Mouse (Mus musculus): ENCODE measurements around the gene Lsmem1. TPM values are rescaled to one million over a fixed set of nuclear protein-coding genes. Genes with fewer than 3 reads are reported as not detected.
"Not testable (repeated sequence)": the region's sequence is repeated elsewhere in the genome, so short reads cannot be mapped to it uniquely, and the experiment has no call there.

Gene Lsmem1
- polyA plus RNA-seq, 1 experiment from 2014 or later, result 0.29 TPM

- H3K9me3 ChIP-seq, result no peaks in the 10 kb centered on the region
- ATAC-seq (ENCODE audit: insufficient number of reproducible peaks, insufficient read depth, low FRiP score, low TSS enrichment), result no peak
- H3K4me1 ChIP-seq, result no peaks in the 10 kb centered on the region
- H3K36me3 ChIP-seq, result peaks cover 45% of the 10 kb centered on the region
- no peak overlapping the region for H3K4me3 ChIP-seq
- no peaks in the 10 kb centered on the region for H3K27me3 ChIP-seq
- WGBS, result 94% methylated on average over 7 of the region's 7 CpGs
- no peak overlapping the region for H3K4me2 ChIP-seq (replicated peaks)
- H3K27ac ChIP-seq, result no peak overlapping the region
- H3K9ac ChIP-seq, result no peak overlapping the region
Observed at GRCm38 (mm10) chr12:40202161-40203035, 3.1 kb upstream of the Lsmem1 start.

GRCm38 (mm10) chr12:40200484-40201235, 1.4 kb upstream of the Lsmem1 start:
- H3K9me3 ChIP-seq, result no peaks in the 10 kb centered on the region
- H3K4me1 ChIP-seq, result no peaks in the 10 kb centered on the region
- no peak overlapping the region for H3K27ac ChIP-seq
- no peak overlapping the region for H3K9ac ChIP-seq
- no peak overlapping the region for H3K4me3 ChIP-seq
- no peaks in the 10 kb centered on the region for H3K27me3 ChIP-seq
- 89% methylated on average over 6 of the region's 6 CpGs for WGBS
- no peak for ATAC-seq (ENCODE audit: insufficient number of reproducible peaks, insufficient read depth, low FRiP score, low TSS enrichment)
- peaks cover 34% of the 10 kb centered on the region for H3K36me3 ChIP-seq
- H3K4me2 ChIP-seq (replicated peaks), result no peak overlapping the region

GRCm38 (mm10) chr12:40199795-40200402, 609 bp upstream of the Lsmem1 start:
- ATAC-seq (ENCODE audit: insufficient number of reproducible peaks, insufficient read depth, low FRiP score, low TSS enrichment), result no peak
- Histone ChIP-seq H3K27me3 (no peaks in the 10 kb centered on the region), H3K4me3 (no peak overlapping the region), H3K9ac (no peak overlapping the region), H3K4me1 (no peaks in the 10 kb centered on the region), H3K4me2 (replicated peaks) (no peak overlapping the region), H3K36me3 (peaks cover 26% of the 10 kb centered on the region), H3K9me3 (no peaks in the 10 kb centered on the region), H3K27ac (no peak overlapping the region)
- 54% methylated on average over 7 of the region's 7 CpGs for WGBS

- Histone ChIP-seq H3K36me3 (peaks cover 12% of the 10 kb centered on the region), H3K27me3 (no peaks in the 10 kb centered on the region), H3K27ac (no peak overlapping the region), H3K4me1 (no peaks in the 10 kb centered on the region), H3K9ac (no peak overlapping the region), H3K4me2 (replicated peaks) (no peak overlapping the region), H3K9me3 (no peaks in the 10 kb centered on the region), H3K4me3 (no peak overlapping the region)
- no peak for ATAC-seq (ENCODE audit: insufficient number of reproducible peaks, insufficient read depth, low FRiP score, low TSS enrichment)
- 90% methylated on average over 9 of the region's 9 CpGs for WGBS
Observed at GRCm38 (mm10) chr12:40198427-40198826, 863 bp downstream of the Lsmem1 start.

- WGBS, result 92% methylated on average over 5 of the region's 5 CpGs
Observed at GRCm38 (mm10) chr12:40198019-40198418, 1.3 kb downstream of the Lsmem1 start.

GRCm38 (mm10) chr12:40197511-40197910, 1.8 kb downstream of the Lsmem1 start:
- Histone ChIP-seq H3K27ac (no peak overlapping the region), H3K4me2 (replicated peaks) (no peak overlapping the region), H3K4me3 (no peak overlapping the region), H3K9ac (no peak overlapping the region), H3K36me3 (peaks cover 8% of the 10 kb centered on the region), H3K27me3 (no peaks in the 10 kb centered on the region), H3K9me3 (no peaks in the 10 kb centered on the region), H3K4me1 (no peaks in the 10 kb centered on the region)
- ATAC-seq (ENCODE audit: insufficient number of reproducible peaks, insufficient read depth, low FRiP score, low TSS enrichment), result no peak

More at GRCm38 (mm10) chr12:40198019-40198418, 1.3 kb downstream of the Lsmem1 start:
- Histone ChIP-seq H3K36me3 (peaks cover 12% of the 10 kb centered on the region), H3K4me2 (replicated peaks) (no peak overlapping the region), H3K27ac (no peak overlapping the region), H3K4me3 (no peak overlapping the region), H3K4me1 (no peaks in the 10 kb centered on the region), H3K9ac (no peak overlapping the region), H3K9me3 (no peaks in the 10 kb centered on the region), H3K27me3 (no peaks in the 10 kb centered on the region)
- no peak for ATAC-seq (ENCODE audit: insufficient number of reproducible peaks, insufficient read depth, low FRiP score, low TSS enrichment)

GRCm38 (mm10) chr12:40185474-40185873, 13.8 kb downstream of the Lsmem1 start:
- no peak overlapping the region for H3K4me3 ChIP-seq

GRCm38 (mm10) chr12:40177089-40177488, 22.2 kb downstream of the Lsmem1 start:
- Histone ChIP-seq H3K4me3 (no peak overlapping the region), H3K4me2 (replicated peaks) (no peak overlapping the region), H3K9me3 (0 out of 2 replicates have a peak, but pooled peaks cover 3% of the 10 kb centered on the region), H3K27me3 (no peaks in the 10 kb centered on the region), H3K27ac (no peak overlapping the region), H3K9ac (no peak overlapping the region), H3K4me1 (no peaks in the 10 kb centered on the region), H3K36me3 (no peaks in the 10 kb centered on the region)
- WGBS, result 63% methylated on average over 6 of the region's 6 CpGs
- no peak for ATAC-seq (ENCODE audit: insufficient number of reproducible peaks, insufficient read depth, low FRiP score, low TSS enrichment)

More at GRCm38 (mm10) chr12:40185474-40185873, 13.8 kb downstream of the Lsmem1 start:
- WGBS, result 96% methylated on average over 3 of the region's 3 CpGs
- Histone ChIP-seq H3K4me2 (replicated peaks) (no peak overlapping the region), H3K4me1 (no peaks in the 10 kb centered on the region), H3K27me3 (no peaks in the 10 kb centered on the region), H3K9ac (no peak overlapping the region), H3K9me3 (0 out of 2 replicates have a peak, but pooled peaks cover 3% of the 10 kb centered on the region), H3K36me3 (no peaks in the 10 kb centered on the region), H3K27ac (no peak overlapping the region)
- no peak for ATAC-seq (ENCODE audit: insufficient number of reproducible peaks, insufficient read depth, low FRiP score, low TSS enrichment)

GRCm38 (mm10) chr12:40176158-40176557, 23.1 kb downstream of the Lsmem1 start:
- no peak for ATAC-seq (ENCODE audit: insufficient number of reproducible peaks, insufficient read depth, low FRiP score, low TSS enrichment)

GRCm38 (mm10) chr12:40175171-40175570, 24.1 kb downstream of the Lsmem1 start:
- ATAC-seq (ENCODE audit: insufficient number of reproducible peaks, insufficient read depth, low FRiP score, low TSS enrichment); H3K4me1 ChIP-seq; H3K9ac ChIP-seq; H3K4me2 ChIP-seq (replicated peaks); H3K27ac ChIP-seq; H3K27me3 ChIP-seq; H3K9me3 ChIP-seq; H3K36me3 ChIP-seq; H3K4me3 ChIP-seq: not testable (repeated sequence)
- WGBS, result 69% methylated on average over 1 of the region's 1 CpGs

More at GRCm38 (mm10) chr12:40176158-40176557, 23.1 kb downstream of the Lsmem1 start:
- Histone ChIP-seq H3K4me3 (no peak overlapping the region), H3K4me2 (replicated peaks) (no peak overlapping the region), H3K9me3 (0 out of 2 replicates have a peak, but pooled peaks cover 2% of the 10 kb centered on the region), H3K27me3 (no peaks in the 10 kb centered on the region), H3K36me3 (no peaks in the 10 kb centered on the region), H3K4me1 (no peaks in the 10 kb centered on the region), H3K9ac (no peak overlapping the region), H3K27ac (no peak overlapping the region)
- 85% methylated on average over 2 of the region's 2 CpGs for WGBS

- no peak for ATAC-seq (ENCODE audit: insufficient number of reproducible peaks, insufficient read depth, low FRiP score, low TSS enrichment)
- Histone ChIP-seq H3K4me3 (no peak overlapping the region), H3K27ac (no peak overlapping the region), H3K27me3 (no peaks in the 10 kb centered on the region), H3K4me2 (replicated peaks) (no peak overlapping the region), H3K9ac (no peak overlapping the region), H3K4me1 (no peaks in the 10 kb centered on the region), H3K36me3 (no peaks in the 10 kb centered on the region), H3K9me3 (no peaks in the 10 kb centered on the region)
- WGBS, result 82% methylated on average over 2 of the region's 2 CpGs
Observed at GRCm38 (mm10) chr12:40171637-40172036, 27.7 kb downstream of the Lsmem1 start.
